Mouse (Mus musculus): Measurements from ENCODE around the gene 4933402J07Rik.

GRCm38 (mm10) chr8:87533476-87533875 is 30.2 kb upstream of the 4933402J07Rik start:
- TF ChIP-seq CTCF (conservative IDR thresholded peaks at IDR 0.05; ENCODE audit: insufficient read depth, insufficient read length, low read depth, low read length): no peak
- no peak for TF ChIP-seq POLR2A (IDR thresholded peaks at IDR 0.05; ENCODE audit: low read depth, low read length)
